In genomic region chr17:29237267-29237771, GRCm38 (mm10) we compare ENCODE assay signal across 9 mouse cellular contexts. TPM values are rescaled to one million over a fixed set of nuclear protein-coding genes. Genes with fewer than 3 reads are reported as not detected.
DNase-seq lines count a peak whose midpoint lies in the region; ATAC-seq and TF ChIP-seq lines count a peak whose summit lies in the region.
"Had no signal": no experiment of that assay in that cellular context is flagged by ENCODE, and none has a peak within 500 bp of the region (broad histone marks: within the 10 kb centered on the region; RNA-seq: fewer than 3 reads in every experiment).

No protein-coding gene starts in this region.

- no peaks in the 10 kb centered on the region for H3K9me3 ChIP-seq in kidney, embryonic 16.5 days (ENCODE audit: low read length)
- no peaks in the 10 kb centered on the region for H3K9me3 ChIP-seq in embryonic facial prominence, embryonic 11.5 days (replicated peaks; ENCODE audit: control insufficient read depth, low read length)
- no peaks in the 10 kb centered on the region for H3K9me3 ChIP-seq in hindbrain, postnatal 0 days (ENCODE audit: low read length)
- H3K9me3 ChIP-seq in neural tube, embryonic 11.5 days (ENCODE audit: control insufficient read depth, low read length) = no peaks in the 10 kb centered on the region

- WGBS in kidney, embryonic 16.5 days = under 1% methylated on average over 32 of the region's 32 CpGs
- WGBS in embryonic facial prominence, embryonic 11.5 days = 2% methylated on average over 28 of the region's 32 CpGs
- WGBS in hindbrain, postnatal 0 days = under 1% methylated on average over 32 of the region's 32 CpGs
- WGBS in neural tube, embryonic 11.5 days = under 1% methylated on average over 32 of the region's 32 CpGs

- H3K4me2 ChIP-seq in kidney, embryonic 16.5 days (replicated peaks; ENCODE audit: low read depth, low read length) = peak overlapping the region; percentile 97
- H3K4me2 ChIP-seq in embryonic facial prominence, embryonic 11.5 days (ENCODE audit: low read depth, low read length) = peak overlapping the region; percentile 100
- H3K4me2 ChIP-seq in hindbrain, postnatal 0 days (ENCODE audit: low read depth, low read length) = peak overlapping the region; percentile 99
- H3K4me2 ChIP-seq in neural tube, embryonic 11.5 days (ENCODE audit: low read depth) = peak overlapping the region; percentile 95

- H3K9ac ChIP-seq in kidney, embryonic 16.5 days (replicated peaks; ENCODE audit: low read length) = peak overlapping the region; percentile 61
- H3K9ac ChIP-seq in embryonic facial prominence, embryonic 11.5 days (replicated peaks; ENCODE audit: low read length) = peak overlapping the region; percentile 64
- H3K9ac ChIP-seq in hindbrain, postnatal 0 days (replicated peaks; ENCODE audit: low read length) = peak overlapping the region; percentile 72
- H3K9ac ChIP-seq in neural tube, embryonic 11.5 days (ENCODE audit: low read length) = peak overlapping the region; percentile 50

- no peaks in the 10 kb centered on the region for H3K36me3 ChIP-seq in kidney, embryonic 16.5 days (ENCODE audit: insufficient read depth, low read length)
- no peaks in the 10 kb centered on the region for H3K36me3 ChIP-seq in embryonic facial prominence, embryonic 11.5 days (replicated peaks; ENCODE audit: control insufficient read depth, insufficient read depth, low read depth, low read length)
- H3K36me3 ChIP-seq in hindbrain, postnatal 0 days (ENCODE audit: insufficient read depth, low read length) = no peaks in the 10 kb centered on the region
- H3K36me3 ChIP-seq in neural tube, embryonic 11.5 days (ENCODE audit: control insufficient read depth, insufficient read depth, low read length) = no peaks in the 10 kb centered on the region

- no peak for TF ChIP-seq CTCF in hindbrain, postnatal 0 days (IDR thresholded peaks at IDR 0.05; ENCODE audit: low read depth)

- no peak for DNase-seq in kidney, postnatal 14 days
- no peak for DNase-seq in embryonic facial prominence, embryonic 11.5 days (ENCODE audit: low spot score)
- DNase-seq in hindbrain, postnatal 0 days (ENCODE audit: low spot score) = no peak
- no peak for DNase-seq in neural tube, embryonic 11.5 days (ENCODE audit: low spot score)
- no peak for DNase-seq in spleen, postnatal 4 days (ENCODE audit: low spot score in 2 of 2)
- no peak for DNase-seq in cerebellum, adult 11 months
- no peak for DNase-seq in lung, postnatal 25 days (ENCODE audit: low spot score)

- no peak for ATAC-seq in kidney, embryonic 16.5 days (ENCODE audit: low FRiP score, low TSS enrichment)
- no peak for ATAC-seq in embryonic facial prominence, embryonic 11.5 days (replicated peaks; ENCODE audit: insufficient number of reproducible peaks, low FRiP score, low TSS enrichment, low read depth)
- no peak for ATAC-seq in hindbrain, postnatal 0 days
- no peak for ATAC-seq in neural tube, embryonic 11.5 days (ENCODE audit: insufficient read depth, low FRiP score, low TSS enrichment)

- peak overlapping the region; percentile 71 for H3K4me3 ChIP-seq in kidney, embryonic 16.5 days (ENCODE audit: low read length)
- H3K4me3 ChIP-seq in embryonic facial prominence, embryonic 11.5 days (ENCODE audit: low read depth, low read length) = peak overlapping the region; percentile 64
- peak overlapping the region; percentile 71 for H3K4me3 ChIP-seq in hindbrain, postnatal 0 days (ENCODE audit: low read length)
- H3K4me3 ChIP-seq in neural tube, embryonic 11.5 days (ENCODE audit: low read depth, low read length) = peak overlapping the region; percentile 49

- H3K4me1 ChIP-seq in kidney, embryonic 16.5 days (ENCODE audit: insufficient read depth, low read length) = peaks cover 10% of the 10 kb centered on the region
- no peaks in the 10 kb centered on the region for H3K4me1 ChIP-seq in embryonic facial prominence, embryonic 11.5 days (ENCODE audit: control insufficient read depth, insufficient read depth, low read length)
- peaks cover 8% of the 10 kb centered on the region for H3K4me1 ChIP-seq in hindbrain, postnatal 0 days (ENCODE audit: insufficient read depth, low read length)
- H3K4me1 ChIP-seq in neural tube, embryonic 11.5 days (ENCODE audit: control insufficient read depth, insufficient read depth, low read length) = peaks cover 2% of the 10 kb centered on the region; the same call in 1 of the 2 replicates

- H3K27ac ChIP-seq in kidney, embryonic 16.5 days (ENCODE audit: low read length) = no peak overlapping the region
- H3K27ac ChIP-seq in embryonic facial prominence, embryonic 11.5 days (replicated peaks; ENCODE audit: low read depth, low read length) = no peak overlapping the region
- 0 out of 2 replicates have a peak overlapping the region, but pooled peaks have one; percentile 62 for H3K27ac ChIP-seq in hindbrain, postnatal 0 days
- no peak overlapping the region for H3K27ac ChIP-seq in neural tube, embryonic 11.5 days (ENCODE audit: low read depth, low read length)

- peaks cover 21% of the 10 kb centered on the region for H3K27me3 ChIP-seq in kidney, embryonic 16.5 days (ENCODE audit: insufficient read depth, low read length)
- H3K27me3 ChIP-seq in embryonic facial prominence, embryonic 11.5 days (ENCODE audit: control insufficient read depth, insufficient read depth, low read length) = peaks cover 12% of the 10 kb centered on the region
- H3K27me3 ChIP-seq in hindbrain, postnatal 0 days (ENCODE audit: insufficient read depth, low read length) = no peaks in the 10 kb centered on the region
- H3K27me3 ChIP-seq in neural tube, embryonic 11.5 days (ENCODE audit: control insufficient read depth, insufficient read depth, low read length) = peaks cover 6% of the 10 kb centered on the region; the same call in 1 of the 2 replicates

RNA-seq across cellular contexts. Expression of gene Cpne5, which starts 0.6 kb away (rescaled TPM):
- polyA plus RNA-seq in kidney, embryonic 16.5 days (2015; fragmentation: Nextera tagmentation; extraction: Ambion mirVana) = 8.2 and 10.0 TPM in 2 replicates
- polyA plus RNA-seq in embryonic facial prominence, embryonic 11.5 days (2014; fragmentation: Nextera tagmentation; extraction: Ambion mirVana) = 4.5 TPM in 2 replicates
- total RNA-seq in hindbrain, postnatal 0 days (2014; rRNA removed) = 56.1 and 65.8 TPM in 2 replicates
- polyA plus RNA-seq in hindbrain, postnatal 0 days (2015; fragmentation: Nextera tagmentation; extraction: Ambion mirVana) = 56.6 and 61.6 TPM in 2 replicates
- 3.3 and 4.4 TPM in 2 replicates for polyA plus RNA-seq in neural tube, embryonic 11.5 days (2014; fragmentation: Nextera tagmentation; extraction: Ambion mirVana)
- total RNA-seq: monocyte, adult 5-6 weeks had no signal

RNA-seq across cellular contexts. Expression of gene Ppil1, which starts 26.7 kb away (rescaled TPM):
- polyA plus RNA-seq in kidney, embryonic 16.5 days (2015; fragmentation: Nextera tagmentation; extraction: Ambion mirVana) = 167 and 186 TPM in 2 replicates
- polyA plus RNA-seq in embryonic facial prominence, embryonic 11.5 days (2014; fragmentation: Nextera tagmentation; extraction: Ambion mirVana) = 177 and 196 TPM in 2 replicates
- total RNA-seq in hindbrain, postnatal 0 days (2014; rRNA removed) = 72.6 and 81.4 TPM in 2 replicates
- polyA plus RNA-seq in hindbrain, postnatal 0 days (2015; fragmentation: Nextera tagmentation; extraction: Ambion mirVana) = 84.3 and 87.7 TPM in 2 replicates
- polyA plus RNA-seq in neural tube, embryonic 11.5 days (2014; fragmentation: Nextera tagmentation; extraction: Ambion mirVana) = 152 and 165 TPM in 2 replicates

RNA-seq across cellular contexts. Expression of gene BC004004, which starts 31.3 kb away (rescaled TPM):
- polyA plus RNA-seq in kidney, embryonic 16.5 days (2015; fragmentation: Nextera tagmentation; extraction: Ambion mirVana) = 85.6 TPM in 2 replicates
- polyA plus RNA-seq in embryonic facial prominence, embryonic 11.5 days (2014; fragmentation: Nextera tagmentation; extraction: Ambion mirVana) = 55.1 and 55.4 TPM in 2 replicates
- 181 and 262 TPM in 2 replicates for total RNA-seq in hindbrain, postnatal 0 days (2014; rRNA removed)
- 139 and 145 TPM in 2 replicates for polyA plus RNA-seq in hindbrain, postnatal 0 days (2015; fragmentation: Nextera tagmentation; extraction: Ambion mirVana)
- 62.2 and 69.4 TPM in 2 replicates for polyA plus RNA-seq in neural tube, embryonic 11.5 days (2014; fragmentation: Nextera tagmentation; extraction: Ambion mirVana)
